13 mouse cellular contexts compared by ENCODE assay signal in genomic region chr14:32242401-32242800, GRCm38 (mm10). TPM values are rescaled to one million over a fixed set of nuclear protein-coding genes. Genes with fewer than 3 reads are reported as not detected.
DNase-seq lines count a peak whose midpoint lies in the region; ATAC-seq and TF ChIP-seq lines count a peak whose summit lies in the region.
"Had no signal": no experiment of that assay in that cellular context is flagged by ENCODE, and none has a peak within 500 bp of the region (broad histone marks: within the 10 kb centered on the region; RNA-seq: fewer than 3 reads in every experiment).

No protein-coding gene starts in this region.

- TF ChIP-seq CTCF in kidney, postnatal 0 days (IDR thresholded peaks at IDR 0.05; ENCODE audit: low read depth): peak; percentile 43; the same call in 1 of the 2 replicates
- TF ChIP-seq CTCF in embryonic fibroblast, embryonic 13.5 days (IDR thresholded peaks at IDR 0.05; ENCODE audit: borderline replicate concordance, insufficient read depth, low read length): peak; percentile 33; the same call in 1 of the 2 replicates

- ATAC-seq in kidney, postnatal 0 days (replicated peaks; ENCODE audit: low FRiP score, low read depth): no peak
- ATAC-seq in kidney, embryonic 15.5 days (replicated peaks; ENCODE audit: low FRiP score): no peak
- no peak for ATAC-seq in erythroid progenitor cell, adult 5-6 weeks (replicated peaks; ENCODE audit: low FRiP score, poor library complexity, severe bottlenecking)
- ATAC-seq: forebrain, embryonic 15.5 days had no signal

- intact Hi-C loops in heart, postnatal 25 days (cut with DNase I): no loop called here

- H3K36me3 ChIP-seq in kidney, postnatal 0 days (ENCODE audit: insufficient read depth, low read length): 0 out of 2 replicates have a peak, but pooled peaks cover 11% of the 10 kb centered on the region
- peaks cover 40% of the 10 kb centered on the region for H3K36me3 ChIP-seq in kidney, embryonic 15.5 days

- no peak overlapping the region for H3K4me2 ChIP-seq in kidney, postnatal 0 days (ENCODE audit: low read length)
- no peak overlapping the region for H3K4me2 ChIP-seq in kidney, embryonic 15.5 days
- H3K4me2 ChIP-seq: embryonic facial prominence, embryonic 13.5 days; forebrain, embryonic 15.5 days; hindbrain, embryonic 13.5 days had no signal

- H3K9ac ChIP-seq in kidney, postnatal 0 days (ENCODE audit: low read depth, low read length): no peak overlapping the region
- H3K9ac ChIP-seq in kidney, embryonic 15.5 days: no peak overlapping the region
- H3K9ac ChIP-seq: embryonic facial prominence, embryonic 13.5 days; forebrain, embryonic 15.5 days; hindbrain, embryonic 13.5 days had no signal

- WGBS in kidney, postnatal 0 days: 60% methylated on average over 4 of the region's 4 CpGs
- 69% methylated on average over 4 of the region's 4 CpGs for WGBS in kidney, embryonic 15.5 days

- H3K27me3 ChIP-seq in kidney, postnatal 0 days (ENCODE audit: insufficient read depth, low read length): no peaks in the 10 kb centered on the region
- no peaks in the 10 kb centered on the region for H3K27me3 ChIP-seq in kidney, embryonic 15.5 days
- H3K27me3 ChIP-seq: embryonic facial prominence, embryonic 13.5 days; forebrain, embryonic 15.5 days; hindbrain, embryonic 13.5 days had no signal

- peak; percentile 6 for DNase-seq in kidney, postnatal 0 days (ENCODE audit: low spot score)
- DNase-seq in right cerebral cortex, postnatal 14 days: peak; percentile 14
- no peak for DNase-seq in right cerebral cortex, postnatal 25 days
- no peak for DNase-seq in heart, postnatal 25 days (ENCODE audit: low spot score)
- DNase-seq: cerebellum, adult 9-10 months; gastrocnemius, postnatal 36 days; kidney, postnatal 25 days had no signal

- H3K9me3 ChIP-seq in kidney, postnatal 0 days (replicated peaks; ENCODE audit: low read length): no peaks in the 10 kb centered on the region
- no peaks in the 10 kb centered on the region for H3K9me3 ChIP-seq in kidney, embryonic 15.5 days (replicated peaks)
- H3K9me3 ChIP-seq: embryonic facial prominence, embryonic 13.5 days; forebrain, embryonic 15.5 days; hindbrain, embryonic 13.5 days had no signal

- H3K4me3 ChIP-seq in kidney, postnatal 0 days (replicated peaks; ENCODE audit: low read depth, low read length): no peak overlapping the region
- no peak overlapping the region for H3K4me3 ChIP-seq in kidney, embryonic 15.5 days (replicated peaks)
- H3K4me3 ChIP-seq in embryonic fibroblast, embryonic 13.5 days (ENCODE audit: insufficient read depth, low read length): no peak overlapping the region
- H3K4me3 ChIP-seq: embryonic facial prominence, embryonic 13.5 days; forebrain, embryonic 15.5 days; hindbrain, embryonic 13.5 days had no signal

- no peak for TF ChIP-seq POLR2A in embryonic fibroblast, embryonic 13.5 days (IDR thresholded peaks at IDR 0.05; ENCODE audit: low read depth, low read length)

- no peaks in the 10 kb centered on the region for H3K4me1 ChIP-seq in kidney, postnatal 0 days (replicated peaks; ENCODE audit: insufficient read depth, low read length)
- no peaks in the 10 kb centered on the region for H3K4me1 ChIP-seq in kidney, embryonic 15.5 days
- no peaks in the 10 kb centered on the region for H3K4me1 ChIP-seq in embryonic fibroblast, embryonic 13.5 days (ENCODE audit: control insufficient read depth, insufficient read depth, low read length)
- H3K4me1 ChIP-seq: embryonic facial prominence, embryonic 13.5 days; forebrain, embryonic 15.5 days had no signal

- no peak overlapping the region for H3K27ac ChIP-seq in kidney, postnatal 0 days
- no peak overlapping the region for H3K27ac ChIP-seq in kidney, embryonic 15.5 days
- no peak overlapping the region for H3K27ac ChIP-seq in embryonic fibroblast, embryonic 13.5 days (ENCODE audit: insufficient read depth, low read length)
- H3K27ac ChIP-seq: embryonic facial prominence, embryonic 13.5 days; forebrain, embryonic 15.5 days; hindbrain, embryonic 13.5 days had no signal

RNA-seq across cellular contexts. Expression of gene Parg, which starts 40.7 kb away (rescaled TPM):
- 33.3 and 34.8 TPM in 2 replicates for polyA plus RNA-seq in kidney, postnatal 0 days (2015; fragmentation: Nextera tagmentation; extraction: Ambion mirVana)
- 46.2 and 48.1 TPM in 2 replicates for polyA plus RNA-seq in kidney, embryonic 15.5 days (2015; fragmentation: Nextera tagmentation; extraction: Ambion mirVana)
- polyA plus RNA-seq in embryonic fibroblast, embryonic 13.5 days (2011; ENCODE audit: insufficient read length, low read depth, missing spikeins): 51.8 and 64.2 TPM in 2 replicates
- 10 to 100 TPM; 21.7 to 22.1 TPM for total RNA-seq in heart, postnatal 25 days (2021)
- total RNA-seq in erythroid progenitor cell, adult 5-6 weeks (2015; ENCODE audit: low replicate concordance): 26.3 and 28.1 TPM in 2 replicates
- total RNA-seq in erythroid progenitor cell, adult 5-6 weeks (2017; ENCODE audit: low replicate concordance): 61.9 and 69.3 TPM in 2 replicates

RNA-seq across cellular contexts. Expression of gene Timm23, which starts 40.7 kb away (rescaled TPM):
- 305 and 316 TPM in 2 replicates for polyA plus RNA-seq in kidney, postnatal 0 days (2015; fragmentation: Nextera tagmentation; extraction: Ambion mirVana)
- 300 and 306 TPM in 2 replicates for polyA plus RNA-seq in kidney, embryonic 15.5 days (2015; fragmentation: Nextera tagmentation; extraction: Ambion mirVana)
- polyA plus RNA-seq in embryonic fibroblast, embryonic 13.5 days (2011; ENCODE audit: insufficient read length, low read depth, missing spikeins): 80.3 and 103 TPM in 2 replicates
- total RNA-seq in heart, postnatal 25 days (2021): 100 to 1,000 TPM; 209 to 233 TPM
- 50.3 and 60.2 TPM in 2 replicates for total RNA-seq in erythroid progenitor cell, adult 5-6 weeks (2015; ENCODE audit: low replicate concordance)
- total RNA-seq in erythroid progenitor cell, adult 5-6 weeks (2017; ENCODE audit: low replicate concordance): 35.0 and 38.0 TPM in 2 replicates

Comparison
In these comparisons a context has a peak if more than half of its experiments do, and no peak if none do; other contexts are left out.
1. DNase-seq: peak in kidney, postnatal 0 days (single experiment) and right cerebral cortex, postnatal 14 days (single experiment); none in right cerebral cortex, postnatal 25 days (single experiment) and heart, postnatal 25 days (single experiment).